Mouse (Mus musculus): Measurements from ENCODE around the gene Prn.

DNA sequence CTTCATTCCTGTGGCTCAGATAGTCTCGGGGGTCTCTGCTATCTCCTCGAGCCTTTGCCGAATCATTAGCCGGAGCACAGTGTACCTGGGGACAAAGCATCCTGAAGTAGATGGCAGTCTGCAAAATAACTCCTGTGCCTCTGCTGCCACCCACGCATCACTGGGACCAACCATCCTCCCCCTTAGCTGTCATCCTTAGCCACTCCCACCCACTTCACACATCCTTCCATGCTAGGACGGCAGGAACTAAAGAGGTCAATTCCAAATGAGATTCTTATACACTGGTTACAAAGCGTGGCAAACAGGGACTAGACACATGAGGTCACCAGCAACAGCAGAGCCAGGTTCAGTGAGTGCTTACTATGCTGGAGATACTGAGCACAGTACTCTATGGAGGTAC, 86.6 kb downstream of the Prn start:
- TF ChIP-seq CTCF (IDR thresholded peaks at IDR 0.05 in 2 of 3, conservative IDR thresholded peaks at IDR 0.05 in 1 of 3; ENCODE audit: control insufficient read depth in 1 of 3, insufficient read depth in 1 of 3, low read depth in 2 of 3, low read length in 3 of 3, poor library complexity in 1 of 3, severe bottlenecking in 1 of 3) (no peak), HCFC1 (IDR thresholded peaks at IDR 0.05; ENCODE audit: low read depth, low read length) (no peak), RCOR1 (IDR thresholded peaks at IDR 0.05; ENCODE audit: low read depth, low read length) (no peak), POLR2A (IDR thresholded peaks at IDR 0.05; ENCODE audit: control insufficient read depth in 1 of 2, insufficient read depth in 1 of 2, low read depth in 1 of 2, low read length in 2 of 2, poor library complexity in 1 of 2) (no peak), ZC3H11A (IDR thresholded peaks at IDR 0.05; ENCODE audit: low read depth, low read length) (no peak), KAT2A (conservative IDR thresholded peaks at IDR 0.05; ENCODE audit: low read depth, low read length) (no peak), TCF12 (IDR thresholded peaks at IDR 0.05; ENCODE audit: low read depth, low read length) (no peak), USF1 (IDR thresholded peaks at IDR 0.05; ENCODE audit: low read depth, low read length) (no peak), NRF1 (IDR thresholded peaks at IDR 0.05; ENCODE audit: insufficient read depth, low read depth, low read length, poor library complexity, severe bottlenecking) (no peak), GABPA (IDR thresholded peaks at IDR 0.05; ENCODE audit: low read depth, low read length) (no peak), TAL1 (IDR thresholded peaks at IDR 0.05; ENCODE audit: low read length) (no peak), CHD1 (IDR thresholded peaks at IDR 0.05; ENCODE audit: low read depth, low read length) (no peak), MYC (IDR thresholded peaks at IDR 0.05; ENCODE audit: low read depth, low read length) (no peak), MAFK (IDR thresholded peaks at IDR 0.05; ENCODE audit: borderline replicate concordance, low read depth, low read length) (no peak)
